Mouse (Mus musculus): ENCODE results near the gene Tdrkh. TPM values are rescaled to one million over a fixed set of nuclear protein-coding genes. Genes with fewer than 3 reads are reported as not detected.

Gene Tdrkh
- total RNA-seq, 2 experiments from 2014 or later: 38.8 to 38.9 TPM

- DNase-seq (ENCODE audit: extremely low spot score in 1 of 2, low spot score in 2 of 2): no peak
- no peak for TF ChIP-seq CTCF (IDR thresholded peaks at IDR 0.05)
- no peak overlapping the region for H3K4me3 ChIP-seq
- intact Hi-C loops (cut with DNase I): no loop called here
- no peak overlapping the region for H3K27ac ChIP-seq
Observed at GRCm38 (mm10) chr3:94391001-94391400, 22.1 kb upstream of the Tdrkh start.

DNA sequence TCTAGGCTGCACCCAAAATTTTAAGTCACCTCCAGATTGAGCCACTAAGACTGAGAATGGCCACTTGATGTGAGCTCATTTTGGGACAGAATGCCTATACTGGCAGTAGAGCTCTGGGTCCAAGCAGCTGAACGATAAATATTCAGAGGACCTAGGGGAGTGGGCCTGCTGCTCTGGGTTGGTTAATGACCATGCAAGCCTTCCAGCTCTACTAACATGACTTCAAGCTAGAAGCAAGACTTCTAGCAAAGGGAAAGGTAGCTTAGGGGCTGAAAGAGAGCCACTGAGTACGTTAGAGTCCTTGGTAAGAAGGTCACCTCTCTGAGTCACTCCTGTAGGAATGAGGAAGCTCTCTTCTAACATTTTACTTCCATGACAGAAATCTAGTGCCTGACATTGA is 20.9 kb upstream of the Tdrkh start:
- intact Hi-C loops (cut with DNase I): no loop called here
- Histone ChIP-seq H3K27ac (no peak overlapping the region), H3K4me3 (no peak overlapping the region)
- TF ChIP-seq CTCF (IDR thresholded peaks at IDR 0.05): no peak
- DNase-seq (ENCODE audit: extremely low spot score in 1 of 2, low spot score in 2 of 2): no peak

DNA sequence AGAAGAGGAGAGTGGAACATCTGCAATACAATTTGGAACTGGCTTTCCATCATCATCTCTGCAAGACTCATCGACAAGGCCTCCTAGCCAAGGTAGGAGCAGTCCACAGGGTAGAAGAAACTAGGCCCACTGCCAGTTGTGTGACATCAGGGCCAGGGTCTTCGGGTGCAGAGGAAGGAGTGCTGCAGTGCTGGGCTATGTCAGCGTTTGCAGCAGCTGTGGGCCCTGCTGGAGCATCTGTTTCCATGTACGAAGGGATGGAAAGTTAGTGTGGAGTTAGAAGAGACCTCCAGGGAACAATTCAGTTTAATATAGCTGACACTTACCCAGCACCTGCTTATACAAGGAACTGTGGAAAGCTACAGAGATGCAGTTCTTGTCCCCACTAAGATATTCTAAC is 20.0 kb upstream of the Tdrkh start:
- DNase-seq (ENCODE audit: extremely low spot score in 1 of 2, low spot score in 2 of 2): no peak
- intact Hi-C loops (cut with DNase I): no loop called here
- no peak overlapping the region for H3K27ac ChIP-seq
- no peak overlapping the region for H3K4me3 ChIP-seq
- no peak for TF ChIP-seq CTCF (IDR thresholded peaks at IDR 0.05)

DNA sequence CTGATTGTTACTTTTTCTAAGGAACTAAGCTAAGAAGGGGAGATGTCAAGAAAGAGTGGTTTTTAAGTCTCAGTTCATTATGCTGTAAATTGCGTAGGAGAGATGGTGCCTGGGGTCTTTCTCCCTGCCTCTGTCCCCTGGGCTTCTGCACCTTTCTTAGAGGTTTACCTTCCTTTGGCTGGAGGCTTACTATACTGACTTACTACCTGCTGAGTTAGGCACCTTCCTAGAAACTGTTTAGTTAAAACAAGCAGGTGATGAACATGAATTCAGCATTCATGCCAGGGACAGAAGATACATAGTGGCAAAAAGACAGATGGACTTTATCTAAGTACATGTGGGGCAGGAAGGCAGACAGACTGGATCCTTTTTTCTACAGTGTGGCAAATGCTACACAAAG is 16.7 kb upstream of the Tdrkh start:
- intact Hi-C loops (cut with DNase I): no loop called here
- no peak for TF ChIP-seq CTCF (IDR thresholded peaks at IDR 0.05)
- Histone ChIP-seq H3K27ac (no peak overlapping the region), H3K4me3 (no peak overlapping the region)
- no peak for DNase-seq (ENCODE audit: extremely low spot score in 1 of 2, low spot score in 2 of 2)

- Histone ChIP-seq H3K27ac (no peak overlapping the region), H3K4me3 (no peak overlapping the region)
- intact Hi-C loops (cut with DNase I): no loop called here
- DNase-seq (ENCODE audit: extremely low spot score in 1 of 2, low spot score in 2 of 2): no peak
- no peak for TF ChIP-seq CTCF (IDR thresholded peaks at IDR 0.05)
Observed at GRCm38 (mm10) chr3:94396851-94397250, 16.2 kb upstream of the Tdrkh start.

- Histone ChIP-seq H3K27ac (no peak within 1 kb of the TSS), H3K4me3 (peak within 1 kb of the TSS; percentile 39)
- TF ChIP-seq CTCF (IDR thresholded peaks at IDR 0.05): no peak
- intact Hi-C loops (cut with DNase I): no loop called here
- DNase-seq (ENCODE audit: extremely low spot score in 1 of 2, low spot score in 2 of 2): no peak
Observed at GRCm38 (mm10) chr3:94398217-94398616, 14.9 kb upstream of the Tdrkh start, which contains the start of gene Lingo4. TSS of gene Lingo4 (plus strand) at chr3:94398517.

GRCm38 (mm10) chr3:94398943-94399481 is 14.1 kb upstream of the Tdrkh start:
- intact Hi-C loops (cut with DNase I): no loop called here
- Histone ChIP-seq H3K27ac (no peak overlapping the region), H3K4me3 (peak overlapping the region; percentile 39)
- TF ChIP-seq CTCF (IDR thresholded peaks at IDR 0.05): peak; percentile 33; the same call in 1 of the 2 replicates
- no peak for DNase-seq (ENCODE audit: extremely low spot score in 1 of 2, low spot score in 2 of 2)

GRCm38 (mm10) chr3:94399663-94400310 is 13.3 kb upstream of the Tdrkh start:
- intact Hi-C loops (cut with DNase I): no loop called here
- no peak for TF ChIP-seq CTCF (IDR thresholded peaks at IDR 0.05)
- H3K27ac ChIP-seq: no peak overlapping the region
- DNase-seq (ENCODE audit: extremely low spot score in 1 of 2, low spot score in 2 of 2): no peak
- H3K4me3 ChIP-seq: no peak overlapping the region

GRCm38 (mm10) chr3:94402451-94402850 is 10.6 kb upstream of the Tdrkh start:
- DNase-seq (ENCODE audit: extremely low spot score in 1 of 2, low spot score in 2 of 2): no peak
- no peak for TF ChIP-seq CTCF (IDR thresholded peaks at IDR 0.05)
- no peak overlapping the region for H3K4me3 ChIP-seq
- intact Hi-C loops (cut with DNase I): no loop called here
- no peak overlapping the region for H3K27ac ChIP-seq

DNA sequence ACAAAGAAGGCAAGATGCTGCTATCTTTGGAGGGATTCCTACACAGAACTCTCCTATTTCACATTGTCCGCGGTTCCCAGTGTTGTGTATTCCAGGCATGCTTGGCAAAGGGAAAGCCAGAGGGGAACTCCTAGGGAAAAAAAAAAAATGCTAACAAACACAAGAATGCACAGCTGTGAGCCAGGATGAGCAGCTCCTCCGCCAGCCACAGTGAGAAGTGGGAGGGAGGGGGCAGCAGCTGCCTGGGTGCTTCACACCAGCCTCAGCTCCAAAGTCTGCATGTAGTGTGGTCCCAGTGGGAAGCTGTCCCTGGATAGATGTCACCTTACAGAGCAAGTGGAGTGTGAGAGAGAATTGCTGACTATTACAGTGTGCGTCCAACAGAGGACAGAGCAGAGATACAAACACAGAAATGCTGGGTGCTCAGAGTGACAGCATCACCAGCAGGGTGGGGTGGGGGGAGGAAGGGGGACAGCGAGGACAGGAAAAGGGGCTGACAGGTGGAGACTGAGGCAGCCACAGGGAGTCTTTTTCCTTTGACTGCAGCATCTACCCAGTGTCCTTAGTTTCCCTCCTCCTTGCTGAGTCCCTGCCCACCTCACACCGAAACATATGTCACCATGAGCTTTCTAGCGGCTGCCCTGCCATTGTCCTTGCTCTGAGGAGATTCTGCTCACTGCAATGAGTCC is 8.6 kb upstream of the Tdrkh start:
- Histone ChIP-seq H3K27ac (no peak overlapping the region), H3K4me3 (no peak overlapping the region)
- no peak for TF ChIP-seq CTCF (IDR thresholded peaks at IDR 0.05)
- intact Hi-C loops (cut with DNase I): no loop called here
- DNase-seq (ENCODE audit: extremely low spot score in 1 of 2, low spot score in 2 of 2): peak; percentile 54 to 57

- intact Hi-C loops (cut with DNase I): no loop called here
- Histone ChIP-seq H3K27ac (no peak overlapping the region), H3K4me3 (no peak overlapping the region)
- no peak for TF ChIP-seq CTCF (IDR thresholded peaks at IDR 0.05)
- no peak for DNase-seq (ENCODE audit: extremely low spot score in 1 of 2, low spot score in 2 of 2)
Observed at GRCm38 (mm10) chr3:94405561-94405960, 7.5 kb upstream of the Tdrkh start.

GRCm38 (mm10) chr3:94412530-94412929 is 543 bp upstream of the Tdrkh start:
- peak in 1 of 2 experiments; percentile 36 for DNase-seq (ENCODE audit: extremely low spot score in 1 of 2, low spot score in 2 of 2)
- no peak for TF ChIP-seq CTCF (IDR thresholded peaks at IDR 0.05)
- H3K27ac ChIP-seq: peak overlapping the region; percentile 87
- intact Hi-C loops (cut with DNase I): loop anchor here (2.0 kb wide), 1 partner anchor 46 kb away; no protein-coding TSS in a partner anchor
- H3K4me3 ChIP-seq: peak overlapping the region; percentile 88

Measured in left cerebral cortex, adult 2 months (tissue).